Mouse (Mus musculus) bone marrow macrophage, adult 2 months (primary cell): ENCODE data around the gene Lsm12. TPM values are rescaled to one million over a fixed set of nuclear protein-coding genes. Genes with fewer than 3 reads are reported as not detected.

Experiments used
- H3K27ac ChIP-seq: 2 replicates; pipeline ENCODE4 v1.5.1; 2012; ENCODE audit warnings: low read depth, low read length; ENCODE audit not compliant: insufficient read depth
- H3K4me1 ChIP-seq: 2 replicates; pipeline ENCODE4 v1.6.1; 2012; ENCODE audit warnings: low read length; ENCODE audit not compliant: control insufficient read depth, insufficient read depth
- H3K4me3 ChIP-seq: 2 replicates; pipeline ENCODE4 v1.5.1; 2012; ENCODE audit warnings: mild to moderate bottlenecking, low read length, moderate library complexity; ENCODE audit not compliant: insufficient read depth
- CTCF ChIP-seq: IDR thresholded peaks from 2 replicates; pipeline ENCODE4 v1.5.1; 2012; ENCODE audit warnings: low read depth, mild to moderate bottlenecking, low read length, moderate library complexity
- POLR2A ChIP-seq: IDR thresholded peaks from 2 replicates; pipeline ENCODE4 v1.6.1; 2012; ENCODE audit warnings: mild to moderate bottlenecking, low read depth, low read length, borderline replicate concordance
- polyA plus RNA-seq: library from polyadenylated mRNA; stranded (reverse); fragments of >200 nt; gene quantifications from 2 replicates; pipeline ENCODE4 v1.2.4, GENCODE M21; 2012; ENCODE audit not compliant: missing spikeins, insufficient read depth, insufficient read length

Gene Lsm12
- polyA plus RNA-seq, 1 experiment, result 43.3 TPM

- H3K4me1 ChIP-seq, result peaks cover 51% of the 10 kb centered on the region
- no peak overlapping the region for H3K27ac ChIP-seq
- no peak overlapping the region for H3K4me3 ChIP-seq
- TF ChIP-seq POLR2A (no peak), CTCF (no peak)
These were observed 39.6 kb upstream of the Lsm12 start for GRCm38 (mm10) chr11:102224686-102225085.

- Histone ChIP-seq H3K4me3 (no peak overlapping the region), H3K4me1 (peaks cover 53% of the 10 kb centered on the region), H3K27ac (no peak overlapping the region)
- TF ChIP-seq POLR2A (no peak), CTCF (no peak; the same call in 1 of the 2 replicates)
These were observed 38.1 kb upstream of the Lsm12 start for GRCm38 (mm10) chr11:102223166-102223565.

GRCm38 (mm10) chr11:102221954-102222351 lies 36.9 kb upstream of the Lsm12 start:
- Histone ChIP-seq H3K4me1 (peaks cover 56% of the 10 kb centered on the region), H3K27ac (peak overlapping the region; percentile 44), H3K4me3 (no peak overlapping the region)
- TF ChIP-seq CTCF (no peak), POLR2A (no peak)

DNA sequence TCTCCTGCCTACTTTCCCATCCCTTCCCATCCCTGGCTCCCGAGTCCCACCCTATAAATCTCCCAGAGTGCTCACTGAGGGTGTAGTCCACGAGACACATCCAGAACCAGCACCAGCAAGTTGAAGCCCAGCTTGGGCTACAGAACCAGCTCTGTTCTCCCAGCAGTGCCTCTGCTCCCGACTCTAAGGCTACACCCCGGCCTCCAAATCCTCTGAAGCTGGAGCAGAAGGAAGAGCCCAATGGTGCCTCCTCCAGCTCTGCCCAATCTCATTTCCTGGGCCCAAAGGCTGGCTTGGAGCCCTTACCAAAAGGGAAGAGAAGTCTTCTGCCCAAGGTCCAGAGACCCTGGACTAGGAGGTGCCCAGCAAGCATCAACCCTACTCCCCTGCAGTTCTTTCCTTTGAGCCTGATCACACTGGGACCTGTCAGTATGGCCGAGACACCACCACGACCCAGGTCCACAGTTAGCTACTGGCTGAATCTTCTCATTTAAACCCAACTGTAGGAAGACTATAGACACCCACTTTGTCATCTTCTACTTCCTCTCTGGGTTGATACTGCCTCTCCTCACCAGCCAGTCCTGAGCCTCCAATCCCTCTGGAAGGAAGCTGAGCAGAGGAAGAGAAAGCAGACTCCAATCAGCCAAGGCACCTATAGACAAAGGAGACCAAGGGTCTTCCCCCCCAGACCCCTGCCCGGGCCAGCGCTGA lies 36.3 kb upstream of the Lsm12 start:
- TF ChIP-seq CTCF, result no peak
- no peak for TF ChIP-seq POLR2A
- no peak overlapping the region for H3K4me3 ChIP-seq
- H3K27ac ChIP-seq, result peak overlapping the region; percentile 44
- peaks cover 58% of the 10 kb centered on the region for H3K4me1 ChIP-seq

- TF ChIP-seq CTCF (no peak), POLR2A (no peak)
- Histone ChIP-seq H3K4me1 (peaks cover 66% of the 10 kb centered on the region), H3K27ac (no peak overlapping the region), H3K4me3 (no peak overlapping the region)
These were observed 35.4 kb upstream of the Lsm12 start for GRCm38 (mm10) chr11:102220451-102220850.

GRCm38 (mm10) chr11:102219994-102220346 lies 34.9 kb upstream of the Lsm12 start:
- H3K4me1 ChIP-seq, result peaks cover 69% of the 10 kb centered on the region
- H3K4me3 ChIP-seq, result no peak overlapping the region
- TF ChIP-seq CTCF (no peak), POLR2A (no peak)
- H3K27ac ChIP-seq, result no peak overlapping the region

DNA sequence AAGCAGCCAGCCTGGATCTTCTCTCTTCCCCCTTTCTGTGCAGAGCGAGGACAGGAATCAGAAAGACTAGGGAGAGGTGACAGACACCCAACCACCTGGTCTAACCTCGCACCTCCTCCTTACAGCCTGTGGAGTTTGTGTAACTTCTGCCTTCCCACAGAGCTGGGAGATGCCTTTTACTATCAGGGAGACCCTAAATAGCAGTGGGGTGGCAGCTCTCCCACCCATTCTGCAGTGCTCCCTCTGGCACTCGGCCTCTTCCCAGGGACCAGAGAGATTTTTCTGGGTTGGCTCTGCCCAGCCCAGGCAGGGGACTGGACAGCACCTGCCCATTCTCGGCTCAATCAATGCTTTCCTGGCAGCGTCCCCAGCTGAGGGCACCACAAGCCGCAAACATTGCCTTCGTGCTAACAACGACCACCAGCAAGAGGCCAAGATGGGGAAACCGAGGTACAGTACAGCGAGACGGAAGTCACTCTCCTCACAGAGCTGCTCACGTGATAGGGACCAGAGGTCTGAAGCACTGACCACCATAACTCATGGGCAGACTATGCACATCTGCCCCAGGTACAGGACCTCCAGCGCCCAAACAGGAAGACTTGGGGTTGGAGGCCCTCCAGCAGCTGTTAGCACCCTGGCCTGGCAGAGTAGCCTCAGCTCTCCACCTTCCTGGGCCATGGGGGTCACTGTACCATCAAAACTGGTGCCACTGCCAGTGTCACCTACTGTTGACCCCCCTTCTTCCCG lies 34.3 kb upstream of the Lsm12 start:
- no peak for TF ChIP-seq CTCF
- no peak for TF ChIP-seq POLR2A
- Histone ChIP-seq H3K27ac (peak overlapping the region; percentile 59), H3K4me3 (0 out of 2 replicates have a peak overlapping the region, but pooled peaks have one; percentile 1), H3K4me1 (peaks cover 74% of the 10 kb centered on the region)

DNA sequence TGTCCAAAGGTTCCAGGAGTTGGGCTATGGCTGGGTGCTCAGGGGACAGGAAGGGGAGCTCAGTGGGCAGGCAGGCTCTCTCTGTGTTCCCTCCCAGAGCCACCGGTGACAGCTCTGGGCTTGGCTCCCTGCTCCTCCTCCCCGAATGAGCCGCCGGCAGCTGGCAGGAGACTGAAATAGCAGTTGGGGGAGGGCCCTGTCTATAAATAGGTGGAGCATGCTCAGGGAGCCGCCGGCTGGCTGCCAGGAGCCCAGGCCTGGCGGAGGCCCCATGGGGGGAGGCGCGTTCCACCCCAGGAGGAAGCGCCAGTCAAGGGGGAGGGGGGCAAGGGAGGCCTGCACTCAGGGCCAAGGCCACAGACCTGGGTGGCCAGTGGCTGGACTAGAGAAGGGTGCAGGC lies 33.7 kb upstream of the Lsm12 start:
- no peak for TF ChIP-seq POLR2A
- TF ChIP-seq CTCF, result no peak
- H3K4me1 ChIP-seq, result peaks cover 74% of the 10 kb centered on the region

GRCm38 (mm10) chr11:102217876-102218430 lies 32.9 kb upstream of the Lsm12 start:
- Histone ChIP-seq H3K27ac (peak overlapping the region; percentile 82), H3K4me3 (peak overlapping the region; percentile 68), H3K4me1 (peaks cover 73% of the 10 kb centered on the region)
- TF ChIP-seq POLR2A (no peak), CTCF (no peak)

More for the DNA sequence above, 33.7 kb upstream of the Lsm12 start:
- H3K27ac ChIP-seq, result peak overlapping the region; percentile 82
- H3K4me3 ChIP-seq, result peak overlapping the region; percentile 68

DNA sequence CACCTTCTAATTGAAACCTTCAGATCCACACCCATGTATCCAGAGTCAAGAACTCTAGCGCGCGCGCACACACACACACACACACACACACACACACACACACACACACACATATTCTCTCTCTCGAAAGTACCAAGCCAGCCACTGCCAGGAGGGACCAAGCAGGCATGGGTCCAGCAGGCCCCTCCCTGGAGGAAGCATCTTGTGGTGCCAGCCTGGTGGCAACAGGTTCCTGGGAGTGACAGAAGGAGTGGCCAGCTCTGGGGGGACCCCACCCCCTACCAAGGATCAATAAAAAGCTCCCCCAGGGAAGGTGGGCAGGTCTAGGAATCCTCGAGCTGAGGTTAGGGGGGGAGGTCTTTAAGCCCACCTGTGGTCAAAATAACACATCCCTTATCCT lies 32.3 kb upstream of the Lsm12 start:
- H3K4me3 ChIP-seq, result peak overlapping the region; percentile 68
- H3K4me1 ChIP-seq, result peaks cover 67% of the 10 kb centered on the region
- H3K27ac ChIP-seq, result no peak overlapping the region

More for the DNA sequence above, 32.3 kb upstream of the Lsm12 start:
- no peak for TF ChIP-seq CTCF
